Mouse (Mus musculus) regulatory T cell (primary cell): ENCODE data around the gene M1ap.

Experiments used
- in situ Hi-C: fragments of 300-600 bp; cut with MboI, MseI; formaldehyde crosslinking; loops from one replicate; pipeline ENCODE4 v1.15.1; 2025; ENCODE audit warnings: high pct_unique_total_duplicates

Gene M1ap

DNA sequence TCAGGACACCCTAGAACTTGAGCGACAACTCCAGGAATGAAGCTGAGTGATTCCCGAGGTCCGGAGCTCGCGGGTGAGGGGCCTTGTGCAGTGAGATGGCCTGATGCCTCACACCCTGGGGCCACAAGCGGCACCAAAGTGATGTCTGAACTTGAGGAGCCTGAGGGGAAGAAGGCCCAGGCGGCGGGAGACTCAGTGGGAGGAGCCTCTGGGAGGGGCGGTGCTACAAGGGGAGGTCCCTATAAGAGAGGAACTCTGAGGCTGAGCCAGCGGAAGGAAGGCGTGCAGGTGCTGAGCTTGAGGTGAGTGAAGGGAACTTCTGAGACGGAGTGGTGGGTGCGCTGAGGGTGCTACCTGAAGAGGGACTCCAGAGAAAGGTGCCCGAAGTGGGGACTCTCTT is at the start of gene M1ap:
Gene M1ap, plus strand, starts transcription at position 252 of the 400 bp plus-strand sequence.
- in situ Hi-C loops = no loop called here

GRCm38 (mm10) chr6:82897311-82897710 is 49.4 kb upstream of the M1ap start:
- in situ Hi-C loops = loop anchor here (5.0 kb wide), 1 partner anchor 370 kb away; no protein-coding TSS in a partner anchor

DNA sequence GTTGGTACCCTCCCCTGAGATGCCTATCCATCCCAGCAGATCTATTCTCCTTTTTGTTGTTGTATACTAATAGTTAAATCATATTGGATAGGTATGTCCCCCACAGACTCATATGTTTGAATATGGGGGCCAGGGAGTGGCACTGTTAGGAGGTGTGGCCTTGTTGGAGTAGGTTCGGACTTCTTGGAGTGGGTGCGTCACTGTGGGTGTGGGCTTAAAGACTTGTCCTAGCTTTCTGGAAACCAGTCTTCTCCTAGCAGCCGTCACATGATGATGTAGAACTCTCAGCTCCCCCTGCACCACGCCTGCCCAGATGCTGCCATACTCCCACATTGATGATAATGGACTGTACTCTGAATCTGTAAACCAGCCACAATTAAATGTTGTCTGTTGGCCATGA is 48.5 kb upstream of the M1ap start:
- in situ Hi-C loops = loop anchor here (5.0 kb wide), 1 partner anchor 371 kb away; no protein-coding TSS in a partner anchor

DNA sequence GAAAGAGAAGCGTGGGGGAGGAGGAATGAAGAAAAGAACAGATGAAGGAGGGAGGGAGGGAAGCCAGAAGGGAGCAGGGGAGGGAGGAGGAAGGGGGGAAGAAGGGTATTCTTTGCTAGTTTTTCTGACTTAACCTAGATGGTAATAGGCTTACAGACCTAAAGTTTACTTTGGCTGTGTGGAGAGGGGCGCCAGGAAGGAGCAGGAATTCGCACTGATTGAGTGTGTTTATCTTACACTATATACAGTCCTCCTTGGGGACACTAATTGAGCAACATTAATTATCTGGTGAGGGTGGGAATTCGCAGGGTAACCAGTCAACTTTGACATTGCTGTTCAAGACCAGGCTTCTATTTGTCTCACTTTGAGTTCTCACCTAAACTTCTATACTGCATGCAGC is 48.0 kb upstream of the M1ap start:
- in situ Hi-C loops = loop anchor here (5.0 kb wide), 1 partner anchor 371 kb away; no protein-coding TSS in a partner anchor

GRCm38 (mm10) chr6:82902559-82902958 is 44.1 kb upstream of the M1ap start:
- in situ Hi-C loops = no loop called here

GRCm38 (mm10) chr6:82906985-82907384 is 39.7 kb upstream of the M1ap start:
- in situ Hi-C loops = no loop called here

GRCm38 (mm10) chr6:82908034-82908433 is 38.7 kb upstream of the M1ap start:
- in situ Hi-C loops = no loop called here

DNA sequence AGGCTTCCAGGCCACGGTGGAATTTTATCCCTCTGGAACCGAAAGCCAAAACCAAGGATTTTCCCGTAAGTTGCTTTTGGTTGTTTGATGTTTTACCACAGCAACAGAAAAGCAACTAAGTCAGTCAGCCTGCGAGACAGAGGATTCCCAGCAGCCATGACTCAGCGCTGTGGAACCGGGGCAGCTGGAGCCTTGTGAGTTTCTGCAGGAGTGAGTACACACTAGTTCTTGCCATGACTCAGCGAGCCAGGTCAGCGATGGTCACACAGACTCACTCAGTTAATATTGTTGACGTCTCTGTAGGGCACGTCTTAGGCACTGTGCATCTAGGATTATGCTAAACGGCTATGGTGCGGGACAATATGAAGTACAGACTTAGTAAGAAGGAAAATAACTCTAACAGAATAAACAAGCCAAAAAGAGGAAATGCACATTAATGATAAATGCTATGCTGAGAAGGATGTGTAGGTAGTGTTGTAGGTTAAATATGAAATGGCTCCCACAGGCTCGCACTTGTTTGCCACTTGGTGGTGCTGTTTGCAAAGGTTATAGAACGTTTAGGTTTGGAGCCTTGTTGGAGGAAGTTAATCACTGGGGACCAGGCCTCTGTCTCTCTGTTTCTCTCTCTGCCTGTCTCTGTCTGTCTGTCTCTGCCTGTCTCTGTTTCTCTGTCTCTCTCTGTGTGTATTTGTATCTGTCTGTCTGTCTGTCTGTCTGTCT is 37.4 kb upstream of the M1ap start:
- in situ Hi-C loops = no loop called here

DNA sequence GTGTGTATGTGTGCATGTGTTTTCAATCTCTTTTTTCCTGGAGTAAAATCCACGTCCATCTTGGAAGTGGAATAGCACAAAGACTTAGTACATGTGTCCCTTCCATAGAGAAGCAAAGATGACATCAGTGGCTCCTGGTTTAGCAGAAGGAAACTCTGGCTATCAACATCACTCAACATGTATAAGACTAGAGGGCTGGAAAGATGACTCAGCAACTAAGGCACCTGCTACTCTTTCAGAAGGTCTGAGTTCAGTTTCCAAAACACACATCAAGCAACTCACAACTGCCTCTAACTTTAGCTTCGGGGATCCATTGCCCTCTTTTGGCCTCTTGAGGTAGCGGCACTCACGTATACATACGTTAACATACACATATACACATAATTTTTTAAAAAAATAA is 35.4 kb upstream of the M1ap start:
- in situ Hi-C loops = loop anchor here (5.0 to 10.0 kb wide), 2 partner anchors 191 to 363 kb away; partner anchors contain the start of genes Ccdc142 and Gm42688

DNA sequence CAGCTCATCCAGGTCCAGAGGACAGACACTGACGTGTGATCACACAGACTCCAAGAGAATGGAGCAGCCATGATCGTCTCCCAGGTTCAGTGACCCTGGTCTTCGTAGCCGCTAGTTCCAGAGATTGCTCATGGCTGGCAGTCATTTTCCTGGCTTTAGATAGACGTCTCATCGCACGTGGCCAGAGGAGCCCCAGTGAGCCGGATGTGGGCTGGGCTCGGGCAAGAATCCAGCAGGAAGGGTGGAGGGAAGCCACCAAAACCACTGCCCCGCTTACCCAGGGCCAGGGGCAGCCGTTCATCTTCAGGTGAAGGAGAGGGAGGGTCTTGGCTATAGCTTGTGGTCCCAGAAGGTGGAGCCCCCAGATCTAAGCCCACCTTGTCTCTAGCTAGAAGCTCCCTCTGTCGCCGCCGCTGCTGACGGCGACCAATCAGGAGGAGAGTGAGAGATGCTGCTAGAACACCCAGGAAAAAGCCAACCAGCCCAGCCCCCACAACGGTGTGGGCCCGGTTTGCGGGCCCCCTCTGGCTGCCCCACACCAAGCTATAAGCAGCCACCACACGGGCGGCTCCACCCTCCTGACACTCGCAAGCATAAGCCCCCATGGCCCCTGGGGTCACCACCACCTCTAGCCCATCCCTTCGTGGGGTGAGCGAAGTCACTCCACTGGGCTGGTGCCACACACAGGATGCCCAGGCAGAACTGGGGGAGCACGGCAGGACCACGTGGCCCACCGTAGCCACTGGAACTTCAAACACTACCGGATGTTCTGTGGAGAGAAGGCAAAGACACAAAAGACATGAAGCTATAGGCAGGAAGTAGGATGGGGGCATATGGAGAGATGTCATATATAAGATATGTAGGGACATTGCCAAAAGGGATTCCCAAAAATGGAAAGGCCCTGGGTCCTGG is 33.1 kb upstream of the M1ap start:
- in situ Hi-C loops = loop anchor here (5.0 to 10.0 kb wide), 2 partner anchors 189 to 361 kb away; partner anchors contain the start of genes Ccdc142 and Gm42688

DNA sequence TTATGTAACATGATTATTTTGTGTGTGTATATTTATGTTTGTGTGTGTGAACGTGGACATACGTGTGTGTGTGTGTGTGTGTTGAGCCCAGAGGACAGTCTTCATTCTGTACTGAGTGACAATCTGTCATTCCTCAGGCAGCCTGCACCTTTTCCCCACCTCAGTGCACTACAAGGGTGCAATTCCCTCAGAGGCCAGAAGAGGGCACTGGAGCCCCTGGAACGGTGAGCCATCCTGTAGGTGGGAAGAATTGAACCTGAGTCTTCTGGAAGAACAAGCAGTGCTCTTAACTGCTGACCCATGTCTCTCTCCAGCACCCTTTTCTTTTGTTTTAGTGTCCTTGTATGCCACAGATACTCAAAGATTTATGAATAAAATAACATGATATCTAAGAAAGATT is 30.8 kb upstream of the M1ap start:
- in situ Hi-C loops = loop anchor here (5.0 to 10.0 kb wide), 2 partner anchors 51 to 359 kb away; no protein-coding TSS in a partner anchor

GRCm38 (mm10) chr6:82916459-82916858 is 30.2 kb upstream of the M1ap start:
- in situ Hi-C loops = loop anchor here (5.0 to 10.0 kb wide), 2 partner anchors 51 to 358 kb away; no protein-coding TSS in a partner anchor

DNA sequence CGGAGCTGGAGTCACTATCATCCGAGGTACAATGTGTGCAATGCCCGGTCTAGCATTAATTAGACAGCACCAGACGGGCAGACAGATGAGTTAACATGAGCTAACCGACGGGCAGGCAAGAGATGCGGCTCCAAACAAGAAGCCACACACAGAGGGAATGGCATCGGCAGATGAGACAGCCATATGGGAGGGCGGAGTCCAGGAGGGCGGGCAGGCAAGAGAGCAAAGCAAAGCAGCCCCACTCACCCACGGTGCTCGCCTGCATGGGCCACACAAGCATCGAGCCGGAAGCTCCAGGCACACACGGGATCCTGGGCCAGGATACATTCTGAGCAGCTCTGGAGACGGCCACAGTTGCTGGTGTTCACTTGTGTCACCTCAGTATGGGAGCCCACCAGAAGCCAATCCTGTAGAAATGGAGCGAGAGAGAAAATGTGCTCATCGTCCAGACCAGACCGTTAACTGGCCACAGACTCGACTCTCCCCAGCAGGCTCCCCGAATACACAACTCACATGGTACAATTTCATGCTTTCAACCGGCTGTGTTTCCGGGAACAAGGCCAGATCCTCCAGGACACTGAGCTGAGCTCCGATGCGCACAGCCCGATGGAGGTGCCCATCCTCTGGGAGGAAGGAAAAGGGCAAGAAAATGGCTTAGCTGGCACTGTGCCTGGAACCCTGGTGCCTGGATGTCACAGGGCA is 29.5 kb upstream of the M1ap start:
- in situ Hi-C loops = loop anchor here (5.0 to 10.0 kb wide), 2 partner anchors 50 to 358 kb away; no protein-coding TSS in a partner anchor

DNA sequence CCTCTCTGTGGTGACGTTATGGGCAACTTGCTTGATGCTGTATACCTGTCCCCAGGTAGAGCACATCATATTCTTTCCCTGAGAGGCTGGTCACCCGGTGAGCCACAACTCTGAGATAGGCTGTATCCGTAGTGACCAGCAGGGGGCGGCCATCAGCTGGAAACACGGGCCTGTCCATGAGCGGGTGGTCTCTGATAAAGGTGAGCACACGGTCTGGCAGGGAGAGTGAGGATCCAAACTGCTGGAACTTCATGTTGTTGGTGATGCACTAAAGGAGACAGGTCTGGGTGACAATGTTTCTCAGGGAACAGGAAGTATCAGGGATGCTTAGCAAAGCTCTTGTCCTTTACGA is 28.9 kb upstream of the M1ap start:
- in situ Hi-C loops = loop anchor here (5.0 to 10.0 kb wide), 2 partner anchors 50 to 357 kb away; no protein-coding TSS in a partner anchor

DNA sequence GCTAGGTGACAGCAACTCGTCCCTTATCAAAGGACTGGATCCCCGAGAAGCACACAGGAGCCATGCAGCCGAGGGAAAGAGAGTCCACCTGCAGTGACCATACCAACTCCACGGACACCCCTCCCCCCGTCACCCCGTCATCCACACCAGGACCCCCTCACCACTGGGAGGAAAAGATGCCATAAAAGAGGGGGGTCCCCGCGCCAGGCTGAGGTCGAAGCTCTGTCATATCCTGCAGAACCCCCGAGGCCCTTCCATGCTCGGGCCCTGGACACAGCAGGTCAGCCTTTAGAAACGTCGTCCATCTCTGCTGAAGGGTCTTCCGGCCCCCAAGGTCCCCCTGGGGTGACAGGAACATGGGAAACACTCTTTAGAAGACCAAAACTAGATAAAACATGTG is 28.3 kb upstream of the M1ap start:
- in situ Hi-C loops = loop anchor here (5.0 to 10.0 kb wide), 2 partner anchors 49 to 356 kb away; no protein-coding TSS in a partner anchor

DNA sequence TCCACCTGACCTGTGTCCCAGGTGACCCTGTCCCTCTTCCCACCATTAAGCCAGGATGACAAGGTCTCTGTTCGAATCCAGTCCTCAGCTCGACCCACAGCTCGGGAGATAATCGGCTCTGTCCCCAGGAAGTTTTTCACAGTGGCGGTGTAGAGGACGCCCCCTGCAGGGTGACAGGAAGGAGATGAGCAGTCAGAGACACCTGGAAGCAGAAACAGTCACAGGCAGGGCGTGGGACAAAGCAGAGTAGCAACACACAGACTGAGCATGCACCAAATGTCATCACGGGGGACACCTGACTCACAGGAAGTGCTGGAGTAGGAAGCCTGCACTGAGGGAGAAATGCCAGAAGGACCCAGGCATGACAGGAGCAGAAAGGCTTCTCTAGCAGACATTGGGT is 27.2 kb upstream of the M1ap start:
- in situ Hi-C loops = loop anchor here (5.0 to 10.0 kb wide), 2 partner anchors 48 to 355 kb away; no protein-coding TSS in a partner anchor

DNA sequence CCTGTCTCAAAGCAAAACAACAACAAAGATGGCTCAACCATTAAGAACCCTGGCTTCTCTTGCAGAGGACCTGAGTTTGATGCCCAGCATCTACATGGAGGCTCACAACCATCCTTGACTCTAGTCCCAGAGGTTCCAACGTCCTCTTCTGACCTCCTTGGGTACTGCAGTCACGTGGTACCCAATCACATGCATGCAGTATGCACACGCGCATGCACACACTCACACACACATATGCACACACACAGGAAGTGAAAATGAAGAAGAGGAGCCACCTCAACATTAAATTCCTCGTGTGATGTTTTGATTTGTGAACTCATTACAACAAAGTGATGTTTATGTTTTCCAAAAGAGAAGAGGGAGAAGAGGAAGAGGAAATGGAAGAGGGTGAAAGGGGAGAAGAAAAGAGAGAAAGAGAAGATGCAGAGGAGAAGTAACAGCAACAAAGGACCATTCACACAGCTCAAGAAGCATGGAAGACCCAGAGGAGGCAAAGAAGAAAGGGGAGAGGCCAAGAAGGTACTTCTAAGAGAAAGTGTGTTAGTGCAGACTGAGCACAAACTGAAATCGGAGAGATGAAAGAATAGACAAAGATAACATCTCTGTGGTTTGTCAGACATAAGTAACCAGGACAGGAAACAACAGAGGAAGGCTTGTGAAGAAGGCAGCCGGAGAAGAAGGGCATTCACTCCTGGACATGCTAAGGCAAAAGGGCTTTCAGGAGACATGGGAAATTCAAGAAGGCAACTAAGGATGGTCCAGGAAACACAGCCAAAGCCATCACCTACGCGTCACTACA is 25.1 kb upstream of the M1ap start:
- in situ Hi-C loops = no loop called here

DNA sequence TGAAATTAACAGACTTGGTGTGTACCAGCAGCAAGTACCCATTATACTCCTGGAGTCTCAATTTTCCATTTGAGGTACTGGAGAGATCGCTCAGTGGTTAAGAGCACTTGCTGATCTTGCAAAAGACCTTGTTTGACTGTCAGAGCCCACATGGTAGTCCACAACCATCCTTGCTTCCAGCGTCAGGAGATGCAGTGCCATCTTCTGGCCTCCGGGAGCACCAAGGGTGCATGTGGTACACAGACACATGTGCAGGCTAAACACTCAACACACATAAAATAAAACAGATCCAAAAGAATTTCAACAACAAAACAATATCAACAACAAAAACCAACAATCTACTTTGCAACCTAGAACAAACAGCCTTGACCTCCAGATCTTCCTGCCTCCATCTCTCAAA is 21.7 kb upstream of the M1ap start:
- in situ Hi-C loops = no loop called here

DNA sequence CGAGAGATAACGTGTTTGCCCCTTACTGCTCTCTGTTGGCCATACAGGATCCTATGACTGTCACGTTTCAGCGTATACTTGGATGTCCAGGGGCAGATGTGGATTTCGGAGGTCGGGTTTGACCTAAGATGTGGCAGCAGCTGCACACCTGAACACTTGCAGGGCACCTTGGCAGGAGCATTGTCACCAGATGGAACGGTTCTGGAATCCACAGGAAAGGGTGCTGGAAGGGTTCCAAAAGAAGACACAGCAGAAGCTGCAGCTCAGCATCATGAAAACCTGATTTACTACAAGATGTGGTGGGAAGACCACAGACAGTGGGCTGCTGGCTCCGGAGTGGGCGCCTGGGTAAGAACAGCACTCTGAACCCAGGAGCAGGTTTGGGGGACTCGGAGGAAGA is 20.6 kb upstream of the M1ap start:
- in situ Hi-C loops = no loop called here

DNA sequence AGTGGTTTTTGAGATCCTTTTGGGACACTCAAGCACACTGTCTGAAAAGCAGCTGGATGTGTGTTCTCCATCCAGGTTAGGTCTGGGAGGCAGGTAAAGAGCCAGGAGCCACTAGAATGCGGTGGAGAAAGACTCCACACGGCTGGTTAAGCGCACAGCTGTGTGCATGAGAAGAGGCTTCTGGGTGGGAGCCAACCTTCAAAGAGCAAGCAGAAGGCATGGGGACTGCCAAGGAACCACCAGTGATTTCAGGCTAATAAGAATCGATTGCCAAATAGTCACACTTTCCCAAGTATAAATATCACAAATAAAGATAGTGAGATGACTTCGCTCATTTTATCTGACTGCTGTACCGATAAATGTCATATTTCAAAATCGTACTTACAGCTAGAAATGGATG is 20.2 kb upstream of the M1ap start:
- in situ Hi-C loops = no loop called here

DNA sequence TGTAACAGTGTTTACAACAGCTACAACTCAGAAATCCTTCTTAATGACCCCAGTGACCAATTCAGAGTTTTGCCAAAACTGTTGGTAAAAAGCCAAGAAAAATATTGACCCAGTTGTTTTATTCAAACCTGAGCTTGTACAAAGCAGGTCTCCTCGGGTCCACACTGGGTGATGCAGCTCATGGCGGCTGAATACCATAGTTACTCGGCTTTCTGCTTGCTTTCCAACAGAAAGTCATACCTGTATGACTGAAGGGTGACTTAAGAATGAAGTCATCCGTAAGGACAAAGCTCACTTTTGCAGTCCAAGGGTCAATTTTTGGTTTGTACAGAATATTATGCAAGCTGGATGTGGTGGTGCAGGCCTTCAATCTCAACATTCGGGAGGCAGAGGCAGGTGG is 19.1 kb upstream of the M1ap start:
- in situ Hi-C loops = no loop called here
